Mouse (Mus musculus) limb, embryonic 11.5 days (tissue): ENCODE results near the gene Ache. TPM values are rescaled to one million over a fixed set of nuclear protein-coding genes. Genes with fewer than 3 reads are reported as not detected.
A peak's percentile ranks its signal among the peaks of the same experiment; 100 is the strongest.
"Not testable (repeated sequence)": the region's sequence is repeated elsewhere in the genome, so short reads cannot be mapped to it uniquely, and the experiment has no call there.

Source experiments
- ATAC-seq: fragments of 200-750 bp; cut with Nextera tagmentation; 2 replicates; pipeline ENCODE4 v1.8.0; 2017; ENCODE audit warnings: low read depth; ENCODE audit not compliant: insufficient number of reproducible peaks, low FRiP score, low TSS enrichment
- DNase-seq: peaks from one replicate; pipeline ENCODE4 v3.0.0-alpha.2; 2015; ENCODE audit warnings: low spot score
- H3K27ac ChIP-seq: fragments of 300-500 bp; sonication (generic); replicated peaks from 2 replicates; pipeline ENCODE4 v1.5.1; 2014; ENCODE audit warnings: low read depth, mild to moderate bottlenecking, low read length
- H3K27me3 ChIP-seq: fragments of 300-500 bp; sonication (generic); 2 replicates; pipeline ENCODE4 v1.6.1; 2014; ENCODE audit warnings: mild to moderate bottlenecking, low read length, mixed read lengths; ENCODE audit not compliant: control insufficient read depth, insufficient read depth
- H3K36me3 ChIP-seq: fragments of 300-500 bp; sonication (generic); 2 replicates; pipeline ENCODE4 v1.6.1; 2014; ENCODE audit warnings: mild to moderate bottlenecking, low read length, moderate library complexity, mixed read lengths; ENCODE audit not compliant: control insufficient read depth, insufficient read depth
- H3K4me1 ChIP-seq: fragments of 300-500 bp; sonication (generic); 2 replicates; pipeline ENCODE4 v1.6.1; 2014; ENCODE audit warnings: low read length, mixed read lengths; ENCODE audit not compliant: control insufficient read depth, insufficient read depth
- H3K4me2 ChIP-seq: fragments of 300-500 bp; sonication (generic); 2 replicates; pipeline ENCODE4 v1.6.1; 2014; ENCODE audit warnings: low read depth, mild to moderate bottlenecking, moderate library complexity; ENCODE audit not compliant: severe bottlenecking
- H3K4me3 ChIP-seq: fragments of 300-500 bp; sonication (generic); 2 replicates; pipeline ENCODE4 v1.5.1; 2014; ENCODE audit warnings: low read depth, low read length
- H3K9ac ChIP-seq: fragments of 300-500 bp; sonication (generic); 2 replicates; pipeline ENCODE4 v1.6.1; 2014; ENCODE audit warnings: mild to moderate bottlenecking, low read length
- H3K9me3 ChIP-seq: fragments of 300-500 bp; sonication (generic); 2 replicates; pipeline ENCODE4 v1.6.1; 2016; ENCODE audit warnings: low read length; ENCODE audit not compliant: control insufficient read depth
- WGBS: fragments of 180-500 bp; shearing (Covaris S2); extraction: QIAGEN DNeasy Blood & Tissue Kit; methylation state at CpG from one replicate; pipeline ENCODE4 v1.1.7; 2014; 5-methylcytosine and 5-hydroxymethylcytosine counted together
- polyA plus RNA-seq: library from polyadenylated mRNA; unstranded; fragments of >200 nt; fragmentation: Nextera tagmentation; extraction: Ambion mirVana; gene quantifications from 2 replicates; pipeline ENCODE4 v1.2.1, GENCODE M21; 2014

Gene Ache
- 1.3 and 1.7 TPM in 2 replicates for polyA plus RNA-seq

DNA sequence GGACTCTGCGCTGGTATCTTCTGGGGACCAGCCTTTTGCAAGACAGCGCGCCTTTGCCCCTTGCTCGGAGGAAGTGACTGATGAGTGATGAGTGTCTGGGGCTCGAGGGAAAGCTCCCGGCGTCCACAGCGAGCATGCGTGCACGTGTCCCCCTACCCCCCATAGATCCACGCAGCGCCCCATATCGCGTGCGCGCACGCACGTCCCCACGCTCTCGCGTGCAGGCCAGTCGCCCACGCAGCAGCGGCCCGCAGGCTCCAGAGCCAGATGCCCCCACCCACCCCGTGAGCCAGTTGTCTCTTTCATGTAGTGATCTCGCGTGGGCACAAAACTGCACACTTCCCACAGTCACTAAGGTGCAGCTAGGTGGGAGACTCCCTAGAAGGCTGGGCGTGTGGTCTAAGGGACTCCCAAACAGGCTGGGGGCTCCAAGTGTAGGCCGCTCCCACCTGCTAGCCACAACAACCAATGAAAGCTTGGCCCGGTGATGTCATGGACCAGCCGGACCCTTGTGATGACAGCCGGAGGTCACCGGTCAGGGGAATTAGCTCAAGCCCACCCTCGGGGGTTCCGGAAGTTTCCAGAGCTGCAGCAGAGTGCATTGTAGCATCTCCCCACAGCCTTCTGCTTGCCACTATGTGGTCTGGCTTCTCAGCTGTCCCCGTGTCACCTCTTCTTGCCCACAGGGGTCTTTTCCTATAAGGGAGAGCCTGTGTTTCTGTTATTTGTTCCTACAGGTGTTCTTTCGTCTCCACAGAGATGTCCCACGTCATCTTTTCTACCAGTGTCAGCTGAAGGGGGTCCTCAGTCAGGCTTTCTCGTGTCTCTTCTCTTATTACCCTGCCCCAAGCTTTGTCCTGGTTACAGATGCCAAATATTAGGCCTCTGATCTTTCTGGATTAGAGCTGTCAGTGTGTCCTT lies at the start of gene Ache:
Gene Ache, plus strand, starts transcription at position 488 of the 921 bp plus-strand sequence.
- 1% methylated on average over 40 of the region's 40 CpGs for WGBS
- no peak within 1 kb of the TSS for H3K27ac ChIP-seq
- ATAC-seq, result peak; percentile 32; the same call in 1 of the 2 replicates

DNA sequence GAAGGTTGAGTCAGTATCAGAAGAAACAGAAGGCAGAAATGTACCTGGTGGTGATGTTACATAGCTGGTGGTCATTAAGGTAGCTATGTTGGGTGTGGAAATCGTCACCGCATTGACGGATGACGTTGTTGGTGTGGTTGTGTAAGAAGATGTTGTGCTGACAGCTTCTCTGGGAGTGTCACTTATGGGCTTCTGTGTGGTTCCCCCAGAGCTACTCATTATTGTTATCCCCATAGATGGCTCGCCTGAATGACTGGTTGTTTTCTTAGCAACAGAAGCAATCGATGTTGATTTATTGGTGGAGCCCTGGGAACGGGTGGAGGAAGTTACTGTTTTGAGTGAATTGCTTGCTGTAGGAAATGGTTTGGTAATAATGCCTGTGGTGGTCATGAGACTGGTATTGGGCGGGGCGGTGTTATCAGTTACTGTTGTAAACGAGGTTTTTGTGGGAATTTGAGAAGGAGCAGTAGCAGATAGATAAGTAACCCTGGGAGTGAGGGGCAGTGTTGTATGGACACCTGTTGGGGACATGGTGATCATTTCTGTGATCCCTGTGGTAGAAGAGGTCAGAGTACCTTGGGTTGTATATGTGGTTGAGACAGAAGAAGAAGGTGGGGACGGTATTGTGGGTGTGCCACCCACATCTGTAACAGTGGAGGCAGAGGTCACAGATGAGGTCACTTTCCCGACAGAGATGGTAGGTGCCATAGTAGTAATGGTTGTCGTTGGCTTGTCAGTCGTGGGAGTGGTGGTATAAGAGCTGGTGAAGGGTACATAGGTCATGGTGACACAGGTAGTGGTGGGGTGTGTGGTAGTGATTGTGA lies 23.2 kb upstream of the Ache start:
- H3K4me3 ChIP-seq, result no peak overlapping the region
- DNase-seq (no peak), ATAC-seq (no peak)
- no peaks in the 10 kb centered on the region for H3K9me3 ChIP-seq
- no peak overlapping the region for H3K4me2 ChIP-seq
- no peaks in the 10 kb centered on the region for H3K27me3 ChIP-seq
- H3K36me3 ChIP-seq, result no peaks in the 10 kb centered on the region
- no peak overlapping the region for H3K9ac ChIP-seq
- H3K4me1 ChIP-seq, result no peaks in the 10 kb centered on the region
- H3K27ac ChIP-seq, result no peak overlapping the region
- 81% methylated on average over 14 of the region's 14 CpGs for WGBS

More for the DNA sequence above, at the start of gene Ache:
- Histone ChIP-seq H3K4me2 (peak within 1 kb of the TSS; percentile 67), H3K9ac (peak within 1 kb of the TSS; percentile 8), H3K9me3 (no peaks in the 10 kb centered on the region), H3K4me3 (peak within 1 kb of the TSS; percentile 30), H3K4me1 (peaks cover 16% of the 10 kb centered on the region), H3K36me3 (no peaks in the 10 kb centered on the region), H3K27me3 (peaks cover 47% of the 10 kb centered on the region)
- DNase-seq, result peak; percentile 63

DNA sequence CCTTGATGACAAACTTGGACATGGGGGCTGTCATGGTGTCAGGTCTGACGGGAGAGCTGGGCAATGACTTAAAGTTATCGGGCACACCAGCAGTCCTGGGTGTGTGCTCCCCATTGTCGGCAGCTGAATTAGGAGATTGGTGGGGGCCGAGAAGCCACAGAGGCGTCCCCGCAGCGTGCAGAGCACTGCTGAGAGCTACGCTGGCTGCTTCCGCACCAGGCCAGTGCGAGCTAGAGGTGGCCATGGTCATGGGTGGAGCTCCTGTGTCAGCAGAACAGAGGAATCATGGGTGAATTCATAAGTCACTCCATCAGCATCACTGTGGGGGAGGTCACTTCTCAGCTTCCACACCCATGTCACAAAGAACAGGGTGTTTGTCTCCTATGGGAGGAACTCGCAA lies 22.5 kb upstream of the Ache start:
- no peak overlapping the region for H3K27ac ChIP-seq
- DNase-seq, result no peak

DNA sequence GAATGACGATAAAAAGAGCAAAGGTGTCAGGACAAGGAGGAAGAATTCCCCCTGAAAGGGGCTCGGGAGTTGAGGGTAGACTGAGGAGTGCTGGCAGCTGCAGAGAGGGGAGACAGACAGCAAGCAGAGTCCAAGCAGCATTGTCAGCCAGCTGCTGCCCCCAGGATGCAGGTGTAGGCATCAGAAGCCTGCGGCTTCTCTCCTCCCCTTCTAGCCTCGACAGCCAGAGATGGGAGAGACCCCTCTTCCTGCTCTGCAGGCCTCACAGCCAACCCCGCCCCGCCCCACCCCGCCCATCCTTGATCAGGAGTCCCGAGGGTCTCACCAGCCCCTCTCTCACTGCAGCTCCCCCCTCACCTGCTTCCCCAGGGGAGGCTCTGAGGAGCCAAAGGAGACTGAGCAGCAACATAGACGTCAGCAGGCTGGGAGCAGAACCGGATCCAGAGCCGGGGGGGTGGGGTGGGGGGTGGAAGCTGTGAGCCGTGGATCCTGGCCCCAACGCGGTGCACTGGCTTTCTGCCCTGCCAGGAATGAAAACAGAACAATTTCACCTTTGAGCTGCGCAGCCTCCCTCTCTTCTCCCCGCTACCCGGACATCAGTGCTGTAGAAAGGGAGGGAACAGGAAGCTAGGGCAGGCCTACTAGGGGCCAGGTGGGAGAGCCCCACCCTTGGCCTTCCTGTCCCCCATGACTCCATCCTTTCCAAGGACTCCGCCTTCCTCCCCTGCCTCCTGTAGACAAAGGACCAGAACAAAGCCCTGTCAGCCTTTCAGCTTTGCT lies 19.0 kb upstream of the Ache start:
- ATAC-seq, result no peak
- H3K27ac ChIP-seq, result no peak overlapping the region

More for the DNA sequence above, 22.5 kb upstream of the Ache start:
- Histone ChIP-seq H3K9ac (no peak overlapping the region), H3K9me3 (no peaks in the 10 kb centered on the region), H3K4me1 (no peaks in the 10 kb centered on the region), H3K4me3 (no peak overlapping the region), H3K27me3 (no peaks in the 10 kb centered on the region), H3K36me3 (no peaks in the 10 kb centered on the region), H3K4me2 (no peak overlapping the region)
- WGBS, result 93% methylated on average over 11 of the region's 11 CpGs
- no peak for ATAC-seq

DNA sequence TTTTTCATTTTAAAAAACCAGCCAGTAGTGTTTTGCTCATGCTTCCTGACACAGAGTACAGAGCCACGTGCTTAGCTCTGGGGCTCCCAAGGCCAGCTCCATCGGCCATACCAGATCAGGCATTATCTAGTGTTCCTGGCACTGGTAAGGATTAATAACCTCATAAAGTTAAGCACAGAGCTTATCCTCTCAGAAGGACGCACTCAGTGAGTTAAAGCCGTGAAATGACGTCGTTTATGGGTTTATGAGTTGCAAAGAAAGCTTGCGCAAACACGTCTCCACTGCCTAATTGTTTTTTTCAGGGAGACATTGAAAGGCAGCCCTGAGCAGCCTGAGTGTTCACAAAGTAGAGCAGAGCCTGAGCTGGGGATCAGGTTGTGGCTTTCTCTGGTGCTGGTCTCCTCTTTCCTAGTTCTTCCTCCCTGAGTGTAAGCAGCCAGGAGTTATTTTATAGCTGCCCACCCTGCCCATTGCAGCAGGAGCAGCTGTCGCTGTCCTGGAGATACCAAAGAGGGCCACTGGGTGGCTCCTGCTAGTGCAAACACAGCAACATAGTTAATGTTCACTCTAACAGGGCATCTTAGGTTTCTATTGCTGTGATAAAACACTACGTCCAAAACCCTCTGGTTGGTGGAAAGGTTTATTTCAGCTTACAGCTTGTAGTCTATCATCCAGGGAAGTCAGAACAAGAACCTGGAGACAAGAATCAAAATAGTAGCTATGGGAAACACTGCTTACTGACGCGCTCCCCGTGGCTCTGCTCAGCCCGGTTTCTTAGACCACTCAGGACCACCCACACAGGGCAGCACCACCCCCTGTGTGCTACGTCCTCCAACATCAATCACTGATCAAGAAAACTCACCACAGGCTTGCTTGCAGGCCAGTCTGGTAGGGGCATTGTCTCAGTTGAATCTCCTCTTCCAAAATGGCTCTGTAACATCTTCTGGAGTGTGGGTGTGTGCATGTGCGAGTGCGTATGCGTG lies 9.7 kb upstream of the Ache start:
- peak; percentile 63 for DNase-seq
- Histone ChIP-seq H3K27ac (no peak overlapping the region), H3K4me2 (peak overlapping the region; percentile 0; the same call in 1 of the 2 replicates), H3K27me3 (no peaks in the 10 kb centered on the region), H3K4me1 (no peaks in the 10 kb centered on the region), H3K4me3 (no peak overlapping the region), H3K9me3 (no peaks in the 10 kb centered on the region), H3K9ac (no peak overlapping the region), H3K36me3 (no peaks in the 10 kb centered on the region)
- WGBS, result 41% methylated on average over 18 of the region's 18 CpGs
- no peak for ATAC-seq

More for the DNA sequence above, 19.0 kb upstream of the Ache start:
- no peak overlapping the region for H3K4me2 ChIP-seq
- no peak for DNase-seq
- H3K36me3 ChIP-seq, result no peaks in the 10 kb centered on the region
- H3K27me3 ChIP-seq, result no peaks in the 10 kb centered on the region
- H3K9me3 ChIP-seq, result no peaks in the 10 kb centered on the region
- H3K4me3 ChIP-seq, result no peak overlapping the region
- H3K9ac ChIP-seq, result no peak overlapping the region
- WGBS, result 40% methylated on average over 16 of the region's 18 CpGs
- no peaks in the 10 kb centered on the region for H3K4me1 ChIP-seq

DNA sequence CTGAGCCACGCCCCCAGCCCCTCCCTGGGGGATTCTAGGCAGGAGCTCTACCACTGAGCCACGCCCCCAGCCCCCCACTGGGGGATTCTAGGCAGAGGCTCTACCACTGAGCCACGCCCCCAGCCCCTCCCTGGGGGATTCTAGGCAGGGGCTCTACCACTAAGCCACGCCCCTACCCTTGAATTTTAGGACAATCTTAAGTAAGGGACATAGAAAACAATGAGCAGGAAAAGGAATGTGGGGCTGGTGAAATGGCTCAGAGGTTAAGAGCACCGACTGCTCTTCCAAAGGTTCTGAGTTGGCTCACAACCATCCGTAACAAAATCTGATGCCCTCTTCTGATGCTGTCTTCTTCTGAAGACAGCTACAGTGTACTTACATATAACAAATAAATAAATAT lies 2.9 kb upstream of the Ache start:
- not testable (repeated sequence) for H3K9ac ChIP-seq, ATAC-seq, H3K9me3 ChIP-seq, H3K27ac ChIP-seq, H3K4me2 ChIP-seq, H3K36me3 ChIP-seq, DNase-seq, H3K4me3 ChIP-seq
- WGBS, result 72% methylated on average over 5 of the region's 6 CpGs
- peaks cover 16% of the 10 kb centered on the region for H3K4me1 ChIP-seq
- peaks cover 25% of the 10 kb centered on the region for H3K27me3 ChIP-seq

DNA sequence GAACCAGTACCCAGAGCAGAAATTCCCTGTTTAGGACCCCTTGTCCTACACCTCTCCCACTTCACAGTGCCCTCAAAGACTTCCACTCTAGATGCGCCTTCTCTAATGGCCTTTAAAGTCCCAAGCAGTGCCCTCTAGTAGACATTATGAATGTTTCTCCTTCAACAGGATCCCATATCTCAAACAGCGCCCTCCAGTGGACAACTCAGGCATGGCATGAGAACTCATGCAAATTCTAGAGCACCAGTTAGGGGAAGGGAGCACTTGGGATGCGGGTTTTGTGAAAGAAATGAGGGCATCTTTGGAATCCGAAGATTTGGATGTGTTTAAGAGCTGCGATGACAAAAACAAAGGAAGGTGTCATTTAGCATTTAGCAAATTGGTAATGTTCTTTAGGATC lies 2.3 kb upstream of the Ache start:
- no peak overlapping the region for H3K4me2 ChIP-seq
- peaks cover 16% of the 10 kb centered on the region for H3K4me1 ChIP-seq
- ATAC-seq (no peak), DNase-seq (peak; percentile 55)
- peaks cover 32% of the 10 kb centered on the region for H3K27me3 ChIP-seq
- no peak overlapping the region for H3K27ac ChIP-seq
- no peak overlapping the region for H3K4me3 ChIP-seq
- H3K36me3 ChIP-seq, result no peaks in the 10 kb centered on the region
- 71% methylated on average over 5 of the region's 5 CpGs for WGBS
- no peak overlapping the region for H3K9ac ChIP-seq
- H3K9me3 ChIP-seq, result no peaks in the 10 kb centered on the region
